Mouse (Mus musculus) liver, embryonic 16.5 days (tissue): ENCODE measurements around the gene Gdpd3. TPM values are rescaled to one million over a fixed set of nuclear protein-coding genes. Genes with fewer than 3 reads are reported as not detected.

Experiments
- ATAC-seq: fragments of 200-750 bp; cut with Nextera tagmentation; 2 replicates; pipeline ENCODE4 v1.8.0; 2017; ENCODE audit warnings: low read depth, mild to moderate bottlenecking, moderate number of reproducible peaks, moderate library complexity
- H3K27ac ChIP-seq: fragments of 300-500 bp; sonication (generic); 2 replicates; pipeline ENCODE4 v1.5.1; 2014; ENCODE audit warnings: mild to moderate bottlenecking, low read length
- H3K27me3 ChIP-seq: fragments of 300-500 bp; sonication (generic); 2 replicates; pipeline ENCODE4 v1.6.1; 2014; ENCODE audit warnings: low read depth, low read length, mixed read lengths; ENCODE audit not compliant: control insufficient read depth, insufficient read depth
- H3K36me3 ChIP-seq: fragments of 300-500 bp; sonication (generic); 2 replicates; pipeline ENCODE4 v1.6.1; 2014; ENCODE audit warnings: mild to moderate bottlenecking; ENCODE audit not compliant: control insufficient read depth, insufficient read depth
- H3K4me1 ChIP-seq: fragments of 300-500 bp; sonication (generic); 2 replicates; pipeline ENCODE4 v1.6.1; 2014; ENCODE audit warnings: low read depth, low read length, mixed read lengths; ENCODE audit not compliant: control insufficient read depth
- H3K4me2 ChIP-seq: fragments of 300-500 bp; sonication (generic); 2 replicates; pipeline ENCODE4 v1.6.1; 2014; ENCODE audit warnings: low read depth, low read length, mixed read lengths
- H3K4me3 ChIP-seq: fragments of 300-500 bp; sonication (generic); 2 replicates; pipeline ENCODE4 v1.5.1; 2014; ENCODE audit warnings: low read depth, mild to moderate bottlenecking, low read length
- H3K9ac ChIP-seq: fragments of 300-500 bp; sonication (generic); 2 replicates; pipeline ENCODE4 v1.6.1; 2014; ENCODE audit warnings: low read depth, low read length
- H3K9me3 ChIP-seq: fragments of 300-500 bp; sonication (generic); replicated peaks from 2 replicates; pipeline ENCODE4 v1.6.1; 2016; ENCODE audit warnings: low read length; ENCODE audit not compliant: control insufficient read depth
- WGBS: fragments of 180-500 bp; shearing (Covaris S2); extraction: QIAGEN DNeasy Blood & Tissue Kit; methylation state at CpG from one replicate; pipeline ENCODE4 v1.1.7; 2014; ENCODE audit not compliant: insufficient replicate concordance; 5-methylcytosine and 5-hydroxymethylcytosine counted together
- polyA plus RNA-seq: library from polyadenylated mRNA; unstranded; fragments of >200 nt; fragmentation: Nextera tagmentation; extraction: Ambion mirVana; gene quantifications from 2 replicates; pipeline ENCODE4 v1.2.1, GENCODE M21; 2015

Gdpd3 gene
- polyA plus RNA-seq, 1 experiment from 2014 or later = 0.55 TPM

DNA sequence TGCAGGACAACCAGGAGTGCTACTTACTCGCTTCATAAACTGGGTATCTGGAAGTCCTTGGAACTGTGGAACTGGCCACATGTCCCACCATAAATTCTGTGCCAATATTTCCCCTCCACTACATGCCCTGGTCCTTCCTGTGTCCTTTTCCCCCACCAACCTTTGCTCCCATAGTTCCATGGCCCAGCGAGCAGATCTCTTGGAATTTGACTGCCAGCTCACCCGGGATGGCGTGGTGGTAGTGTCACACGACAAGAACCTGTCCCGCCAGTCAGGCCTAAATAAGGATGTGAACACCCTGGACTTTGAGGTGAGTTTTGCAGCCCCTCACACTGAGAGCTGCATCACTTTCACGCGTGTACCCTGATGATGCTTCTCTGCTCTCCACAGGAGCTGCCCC, 867 bp downstream of the Gdpd3 start:
- Histone ChIP-seq H3K4me1 (peaks cover 16% of the 10 kb centered on the region), H3K36me3 (peaks cover 8% of the 10 kb centered on the region; the same call in 1 of the 2 replicates), H3K27ac (no peak overlapping the region), H3K4me2 (no peak overlapping the region), H3K4me3 (no peak overlapping the region), H3K27me3 (no peaks in the 10 kb centered on the region), H3K9me3 (no peaks in the 10 kb centered on the region), H3K9ac (no peak overlapping the region)
- no peak for ATAC-seq
- WGBS = 82% methylated on average over 8 of the region's 8 CpGs

DNA sequence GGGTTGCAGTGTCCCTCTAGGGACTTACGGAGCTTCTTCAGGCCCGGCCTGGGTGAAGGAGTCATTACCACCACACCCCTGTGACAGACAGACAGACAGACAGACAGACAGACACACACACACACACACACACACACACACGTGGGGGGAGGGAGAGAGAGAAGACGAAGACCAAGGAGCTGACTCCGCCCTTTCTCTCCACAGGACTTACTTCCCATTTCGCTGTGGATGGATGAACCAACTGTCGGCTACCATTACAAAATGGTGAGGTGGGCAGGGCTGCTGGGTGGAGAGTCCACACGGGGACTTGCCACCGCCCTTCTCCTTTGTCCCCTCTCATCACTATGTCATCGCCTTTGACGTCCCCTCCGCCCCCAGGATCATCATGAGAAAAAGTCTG, 4.7 kb downstream of the Gdpd3 start:
- no peak overlapping the region for H3K27ac ChIP-seq
- 57% methylated on average over 12 of the region's 12 CpGs for WGBS
- ATAC-seq = no peak

DNA sequence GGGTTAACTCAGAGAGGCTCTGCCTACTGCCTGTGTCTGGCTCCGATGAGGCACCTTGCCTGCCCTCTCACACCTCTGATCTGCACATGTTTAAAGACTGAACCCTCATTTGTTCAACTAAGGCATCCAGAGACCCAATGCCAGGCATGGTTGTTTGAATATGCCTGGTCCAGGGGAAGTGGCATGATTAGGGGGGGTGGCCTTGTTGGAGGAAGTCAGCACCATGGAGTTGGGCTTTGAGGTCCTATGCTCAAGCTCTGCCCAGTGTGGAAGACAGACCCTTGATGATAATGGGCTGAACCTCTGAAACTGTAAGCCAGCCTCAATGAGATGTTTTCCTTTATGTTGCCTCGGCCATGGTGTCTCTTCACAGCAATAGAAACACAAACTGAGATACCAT, 7.2 kb downstream of the Gdpd3 start:
- Histone ChIP-seq H3K4me2 (no peak overlapping the region), H3K4me1 (peaks cover 29% of the 10 kb centered on the region), H3K4me3 (no peak overlapping the region), H3K27me3 (no peaks in the 10 kb centered on the region), H3K36me3 (peaks cover 7% of the 10 kb centered on the region), H3K27ac (no peak overlapping the region), H3K9me3 (no peaks in the 10 kb centered on the region), H3K9ac (no peak overlapping the region)
- no peak for ATAC-seq
- 67% methylated on average over 2 of the region's 2 CpGs for WGBS

More for the DNA sequence above, 4.7 kb downstream of the Gdpd3 start:
- H3K9me3 ChIP-seq = no peaks in the 10 kb centered on the region
- H3K36me3 ChIP-seq = peaks cover 3% of the 10 kb centered on the region; the same call in 1 of the 2 replicates
- no peaks in the 10 kb centered on the region for H3K27me3 ChIP-seq
- peaks cover 18% of the 10 kb centered on the region for H3K4me1 ChIP-seq
- H3K4me2 ChIP-seq = no peak overlapping the region
- H3K9ac ChIP-seq = no peak overlapping the region
- H3K4me3 ChIP-seq = no peak overlapping the region

GRCm38 (mm10) chr7:126774463-126774862, 8.3 kb downstream of the Gdpd3 start:
- Histone ChIP-seq H3K4me1 (peaks cover 29% of the 10 kb centered on the region), H3K9ac (0 out of 2 replicates have a peak overlapping the region, but pooled peaks have one; percentile 5), H3K27ac (0 out of 2 replicates have a peak overlapping the region, but pooled peaks have one; percentile 22), H3K4me2 (no peak overlapping the region), H3K36me3 (peaks cover 11% of the 10 kb centered on the region), H3K27me3 (no peaks in the 10 kb centered on the region), H3K9me3 (no peaks in the 10 kb centered on the region), H3K4me3 (no peak overlapping the region)
- no peak for ATAC-seq
- 30% methylated on average over 2 of the region's 2 CpGs for WGBS

DNA sequence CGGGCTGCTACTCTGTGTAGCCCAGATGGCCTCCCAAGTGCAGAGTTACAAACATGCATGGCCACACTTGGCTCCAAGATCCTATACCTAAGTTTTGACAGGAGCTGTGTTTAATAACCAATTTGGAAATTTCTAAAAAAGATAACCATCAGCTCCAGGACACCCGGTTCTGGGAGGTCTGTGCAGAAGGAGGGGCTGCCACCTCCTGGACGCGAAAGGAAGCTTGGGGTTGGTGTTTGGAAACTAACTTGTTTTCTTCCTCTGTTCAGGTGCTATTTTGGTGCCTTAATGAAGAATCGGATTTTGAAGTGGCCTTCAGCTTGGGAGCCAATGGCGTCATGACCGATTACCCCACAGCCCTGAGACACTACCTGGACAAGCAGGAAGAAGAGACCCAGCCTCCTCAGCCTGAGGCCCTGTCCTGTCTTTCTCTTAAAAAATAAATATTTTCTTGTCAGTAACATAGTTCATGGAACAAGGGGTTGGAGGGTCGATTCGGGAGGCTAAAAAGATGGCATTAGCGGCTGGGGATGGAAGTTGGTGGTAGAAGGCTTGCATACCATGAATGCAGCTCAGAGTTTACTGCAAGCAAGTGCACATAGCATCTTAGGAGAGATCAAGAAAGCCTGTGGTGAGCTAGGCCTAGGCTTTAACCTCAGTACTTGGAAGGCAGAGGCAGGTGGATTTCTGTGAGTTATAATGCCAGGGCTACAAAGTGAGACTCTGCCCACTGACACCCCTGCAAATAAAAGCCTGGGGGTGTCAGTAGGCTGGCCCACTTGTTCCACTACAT, 9.2 kb downstream of the Gdpd3 start:
- Histone ChIP-seq H3K9ac (no peak overlapping the region), H3K27ac (no peak overlapping the region), H3K4me2 (no peak overlapping the region)

DNA sequence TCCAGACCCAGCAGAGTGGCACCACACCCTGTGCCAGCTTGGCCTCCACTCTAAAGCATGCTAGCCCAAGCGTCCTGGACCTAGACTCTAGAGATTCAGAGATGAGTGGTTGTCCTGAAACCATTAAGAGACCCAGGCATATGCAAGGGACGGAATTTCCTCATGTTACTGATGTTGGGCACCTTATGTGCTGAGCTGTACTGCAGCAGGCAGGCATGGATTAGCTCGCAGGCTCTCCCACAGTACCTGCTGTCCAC, 9.8 kb downstream of the Gdpd3 start:
- no peak for ATAC-seq
- Histone ChIP-seq H3K4me2 (peak overlapping the region; percentile 84), H3K9ac (no peak overlapping the region), H3K4me3 (no peak overlapping the region; the same call in 1 of the 2 replicates), H3K36me3 (peaks cover 10% of the 10 kb centered on the region), H3K9me3 (no peaks in the 10 kb centered on the region), H3K27ac (peak overlapping the region; percentile 80), H3K4me1 (peaks cover 42% of the 10 kb centered on the region), H3K27me3 (no peaks in the 10 kb centered on the region)
- WGBS = 73% methylated on average over 3 of the region's 3 CpGs

More for the DNA sequence above, 9.2 kb downstream of the Gdpd3 start:
- WGBS = 73% methylated on average over 10 of the region's 10 CpGs
- no peak for ATAC-seq
- Histone ChIP-seq H3K27me3 (no peaks in the 10 kb centered on the region), H3K4me3 (no peak overlapping the region), H3K36me3 (peaks cover 10% of the 10 kb centered on the region), H3K4me1 (peaks cover 38% of the 10 kb centered on the region), H3K9me3 (no peaks in the 10 kb centered on the region)

DNA sequence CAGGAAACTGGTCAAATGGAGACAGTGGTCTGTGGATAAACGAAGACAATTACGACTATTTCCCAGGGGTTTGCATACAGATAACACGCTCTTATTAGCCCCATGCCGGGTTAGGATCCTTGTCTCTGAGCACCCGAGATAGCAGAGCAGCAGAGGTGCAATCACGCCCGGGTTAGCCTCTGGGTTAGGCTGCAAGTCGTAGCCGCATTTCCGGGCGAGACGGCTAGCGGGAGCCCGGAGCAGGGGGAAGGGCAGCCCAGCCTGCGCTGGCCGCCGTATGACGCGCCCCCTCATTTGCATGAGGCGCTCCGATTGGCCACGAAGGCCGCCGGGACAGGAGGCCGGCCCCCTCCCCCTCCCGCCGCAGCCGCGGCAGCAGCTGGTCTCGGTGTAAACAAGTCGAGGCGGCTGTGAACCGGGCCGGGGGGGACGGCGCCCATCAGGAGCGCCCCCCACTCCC, 10.5 kb downstream of the Gdpd3 start, which contains the start of gene Ypel3:
Gene Ypel3, plus strand, starts transcription at position 358 of the 460 bp plus-strand sequence.
- peak; percentile 96 for ATAC-seq
- Histone ChIP-seq H3K27me3 (no peaks in the 10 kb centered on the region), H3K9me3 (no peaks in the 10 kb centered on the region), H3K36me3 (peaks cover 10% of the 10 kb centered on the region), H3K4me1 (peaks cover 48% of the 10 kb centered on the region), H3K9ac (peak within 1 kb of the TSS; percentile 100), H3K4me3 (peak within 1 kb of the TSS; percentile 85), H3K27ac (peak within 1 kb of the TSS; percentile 94), H3K4me2 (peak within 1 kb of the TSS; percentile 84)
- under 1% methylated on average over 35 of the region's 37 CpGs for WGBS

DNA sequence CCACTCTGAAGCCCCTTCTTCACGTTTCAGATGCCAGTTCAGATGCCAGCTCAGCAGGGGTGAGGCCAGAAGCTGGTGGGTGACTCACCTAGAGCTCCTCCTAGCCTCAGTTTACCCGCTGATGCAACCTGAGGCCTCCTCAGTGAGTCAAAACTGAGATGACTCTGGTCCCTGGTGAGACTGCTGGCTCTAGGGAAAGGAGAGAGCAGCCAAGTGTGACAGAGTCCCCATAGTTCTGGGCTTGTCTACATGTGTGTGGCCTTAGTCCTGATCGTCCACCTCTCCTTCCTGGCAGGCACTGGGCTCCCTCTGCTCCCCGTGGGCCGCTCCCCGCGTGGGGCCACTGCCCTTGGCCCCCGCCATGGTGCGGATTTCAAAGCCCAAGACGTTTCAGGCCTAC, 11.3 kb downstream of the Gdpd3 start:
- peak overlapping the region; percentile 94 for H3K27ac ChIP-seq
- peaks cover 48% of the 10 kb centered on the region for H3K4me1 ChIP-seq

GRCm38 (mm10) chr7:126778147-126778546, 12.0 kb downstream of the Gdpd3 start:
- H3K9ac ChIP-seq = peak overlapping the region; percentile 100; the same call in 1 of the 2 replicates
- H3K4me2 ChIP-seq = peak overlapping the region; percentile 84

More for the DNA sequence above, 11.3 kb downstream of the Gdpd3 start:
- Histone ChIP-seq H3K4me3 (peak overlapping the region; percentile 85), H3K9me3 (no peaks in the 10 kb centered on the region), H3K4me2 (peak overlapping the region; percentile 84), H3K36me3 (peaks cover 10% of the 10 kb centered on the region), H3K9ac (peak overlapping the region; percentile 100), H3K27me3 (no peaks in the 10 kb centered on the region)
- WGBS = 61% methylated on average over 10 of the region's 10 CpGs
- no peak for ATAC-seq

More at GRCm38 (mm10) chr7:126778147-126778546, 12.0 kb downstream of the Gdpd3 start:
- Histone ChIP-seq H3K27ac (no peak overlapping the region), H3K4me1 (peaks cover 48% of the 10 kb centered on the region), H3K4me3 (peak overlapping the region; percentile 85), H3K36me3 (peaks cover 10% of the 10 kb centered on the region), H3K9me3 (no peaks in the 10 kb centered on the region), H3K27me3 (no peaks in the 10 kb centered on the region)
- WGBS = 95% methylated on average over 3 of the region's 3 CpGs
- no peak for ATAC-seq
